Mouse (Mus musculus): ENCODE measurements around the gene Tceanc2. TPM values are rescaled to one million over a fixed set of nuclear protein-coding genes. Genes with fewer than 3 reads are reported as not detected.

Tceanc2 gene
- polyA plus RNA-seq, 1 experiment from 2014 or later: 18.7 TPM

DNA sequence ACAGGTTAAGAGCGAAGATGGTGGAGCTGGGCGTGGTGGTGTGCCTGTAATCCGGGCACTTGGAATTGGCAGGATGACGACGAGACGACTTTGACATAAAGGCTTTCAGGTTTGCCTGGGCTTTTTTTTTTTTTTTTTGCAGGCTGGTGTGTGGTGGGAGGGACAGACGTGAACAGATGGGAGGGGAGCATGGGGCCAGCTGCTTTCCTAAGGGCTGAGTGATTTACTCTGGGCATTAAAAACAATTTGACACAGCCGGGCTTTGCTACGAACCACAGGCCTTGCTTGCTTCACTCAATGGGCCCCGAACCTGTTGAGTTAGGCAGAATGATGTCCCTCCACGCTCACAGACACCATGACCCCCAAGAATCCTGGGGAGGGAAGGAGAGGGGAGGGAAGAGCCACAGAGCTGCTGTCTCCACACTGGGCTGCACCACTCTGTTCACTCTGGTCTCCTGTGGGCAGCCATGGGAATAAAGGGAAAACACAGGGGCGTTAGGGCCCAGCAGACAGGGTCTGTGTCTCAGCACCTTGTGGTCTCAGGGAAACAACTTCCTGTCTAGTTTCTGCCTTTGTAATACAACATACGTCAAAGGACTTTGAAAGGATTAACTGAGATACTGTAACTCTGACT lies 51.9 kb downstream of the Tceanc2 start:
- ATAC-seq (ENCODE audit: low FRiP score, low TSS enrichment): peak; percentile 49; the same call in 1 of the 2 replicates
- H3K9ac ChIP-seq (replicated peaks; ENCODE audit: low read length): no peak overlapping the region
- 27% methylated on average over 13 of the region's 13 CpGs for WGBS
- H3K27me3 ChIP-seq (ENCODE audit: control insufficient read depth, insufficient read depth, low read length): no peaks in the 10 kb centered on the region
- peak overlapping the region; percentile 49; the same call in 1 of the 2 replicates for H3K27ac ChIP-seq (replicated peaks; ENCODE audit: low read depth, low read length)
- H3K4me3 ChIP-seq (replicated peaks; ENCODE audit: low read depth, low read length): no peak overlapping the region
- DNase-seq: peak; percentile 31
- no peak overlapping the region for H3K4me2 ChIP-seq (ENCODE audit: low read length)
- H3K9me3 ChIP-seq (ENCODE audit: control insufficient read depth, low read length): no peaks in the 10 kb centered on the region
- peaks cover 45% of the 10 kb centered on the region for H3K4me1 ChIP-seq (ENCODE audit: control insufficient read depth, insufficient read depth, low read length)
- no peaks in the 10 kb centered on the region for H3K36me3 ChIP-seq (ENCODE audit: control insufficient read depth, insufficient read depth, low read length)

DNA sequence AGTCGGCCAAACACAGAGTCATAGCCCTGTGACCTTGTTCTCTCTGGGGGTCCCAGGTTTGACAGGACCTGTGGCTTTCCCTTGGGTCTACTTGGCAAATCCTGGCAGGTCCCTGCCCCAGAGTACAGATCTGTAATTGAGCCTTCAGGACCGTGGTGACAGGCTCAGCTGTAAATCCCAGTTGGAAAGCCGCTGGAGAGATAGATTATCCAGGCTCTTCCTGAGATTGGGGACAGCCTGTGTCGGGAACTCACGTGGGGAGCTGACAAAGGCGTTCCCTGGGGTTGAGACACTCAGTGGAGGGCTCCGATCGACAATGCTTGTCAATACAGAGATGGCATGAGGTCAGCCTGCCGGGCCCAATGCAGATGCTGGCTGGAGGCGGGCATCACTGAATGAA lies 52.5 kb downstream of the Tceanc2 start:
- H3K27me3 ChIP-seq (ENCODE audit: control insufficient read depth, insufficient read depth, low read length): no peaks in the 10 kb centered on the region
- no peak overlapping the region for H3K4me2 ChIP-seq (ENCODE audit: low read length)
- H3K9me3 ChIP-seq (ENCODE audit: control insufficient read depth, low read length): no peaks in the 10 kb centered on the region
- 0 out of 2 replicates have a peak overlapping the region, but pooled peaks have one; percentile 1 for H3K27ac ChIP-seq (replicated peaks; ENCODE audit: low read depth, low read length)
- H3K4me3 ChIP-seq (replicated peaks; ENCODE audit: low read depth, low read length): no peak overlapping the region
- no peak for ATAC-seq (ENCODE audit: low FRiP score, low TSS enrichment)
- H3K9ac ChIP-seq (replicated peaks; ENCODE audit: low read length): no peak overlapping the region
- DNase-seq: peak; percentile 29
- H3K4me1 ChIP-seq (ENCODE audit: control insufficient read depth, insufficient read depth, low read length): peaks cover 45% of the 10 kb centered on the region
- WGBS: 21% methylated on average over 10 of the region's 10 CpGs
- H3K36me3 ChIP-seq (ENCODE audit: control insufficient read depth, insufficient read depth, low read length): no peaks in the 10 kb centered on the region

DNA sequence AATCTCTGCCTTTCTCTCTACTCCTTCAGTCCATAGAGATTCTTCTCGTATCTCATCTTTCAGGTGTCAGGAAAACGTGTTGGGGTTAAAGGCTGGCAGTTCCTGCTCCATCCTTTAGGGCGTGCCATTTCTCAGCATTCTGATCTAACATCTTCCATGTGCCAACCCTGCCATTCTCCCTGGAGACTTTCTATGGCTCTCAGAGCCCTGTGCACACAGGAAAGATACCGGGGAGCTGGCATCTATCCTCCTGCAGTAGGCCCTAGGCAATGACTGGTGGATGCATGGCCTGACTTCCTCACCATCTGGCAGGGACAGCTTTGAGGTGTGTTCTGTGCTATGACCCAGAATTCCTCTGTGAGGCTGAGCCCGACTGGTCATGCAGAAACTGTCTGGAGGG lies 53.8 kb downstream of the Tceanc2 start:
- Histone ChIP-seq H3K27ac (replicated peaks; ENCODE audit: low read depth, low read length) (no peak overlapping the region), H3K9ac (replicated peaks; ENCODE audit: low read length) (no peak overlapping the region), H3K4me1 (ENCODE audit: control insufficient read depth, insufficient read depth, low read length) (peaks cover 38% of the 10 kb centered on the region; the same call in 1 of the 2 replicates), H3K9me3 (ENCODE audit: control insufficient read depth, low read length) (no peaks in the 10 kb centered on the region), H3K27me3 (ENCODE audit: control insufficient read depth, insufficient read depth, low read length) (no peaks in the 10 kb centered on the region), H3K4me3 (replicated peaks; ENCODE audit: low read depth, low read length) (no peak overlapping the region), H3K4me2 (ENCODE audit: low read length) (no peak overlapping the region), H3K36me3 (ENCODE audit: control insufficient read depth, insufficient read depth, low read length) (no peaks in the 10 kb centered on the region)
- ATAC-seq (ENCODE audit: low FRiP score, low TSS enrichment) (no peak), DNase-seq (no peak)
- 53% methylated on average over 5 of the region's 5 CpGs for WGBS

- Histone ChIP-seq H3K4me2 (ENCODE audit: low read length) (no peak overlapping the region), H3K36me3 (ENCODE audit: control insufficient read depth, insufficient read depth, low read length) (no peaks in the 10 kb centered on the region), H3K27ac (replicated peaks; ENCODE audit: low read depth, low read length) (no peak overlapping the region), H3K9ac (replicated peaks; ENCODE audit: low read length) (no peak overlapping the region), H3K9me3 (ENCODE audit: control insufficient read depth, low read length) (no peaks in the 10 kb centered on the region), H3K27me3 (ENCODE audit: control insufficient read depth, insufficient read depth, low read length) (no peaks in the 10 kb centered on the region), H3K4me1 (ENCODE audit: control insufficient read depth, insufficient read depth, low read length) (peaks cover 31% of the 10 kb centered on the region; the same call in 1 of the 2 replicates), H3K4me3 (replicated peaks; ENCODE audit: low read depth, low read length) (no peak overlapping the region)
- ATAC-seq (ENCODE audit: low FRiP score, low TSS enrichment): no peak
- WGBS: 71% methylated on average over 7 of the region's 7 CpGs
- DNase-seq: no peak
Observed at GRCm38 (mm10) chr4:107124376-107124775, 54.5 kb downstream of the Tceanc2 start.

GRCm38 (mm10) chr4:107121165-107121943 lies 57.6 kb downstream of the Tceanc2 start:
- H3K9ac ChIP-seq (replicated peaks; ENCODE audit: low read length): no peak overlapping the region
- no peak overlapping the region for H3K4me3 ChIP-seq (replicated peaks; ENCODE audit: low read depth, low read length)
- H3K27me3 ChIP-seq (ENCODE audit: control insufficient read depth, insufficient read depth, low read length): no peaks in the 10 kb centered on the region
- no peaks in the 10 kb centered on the region for H3K9me3 ChIP-seq (ENCODE audit: control insufficient read depth, low read length)
- H3K4me1 ChIP-seq (ENCODE audit: control insufficient read depth, insufficient read depth, low read length): peaks cover 13% of the 10 kb centered on the region; the same call in 1 of the 2 replicates
- DNase-seq (peak; percentile 79), ATAC-seq (ENCODE audit: low FRiP score, low TSS enrichment) (peak; percentile 63; the same call in 1 of the 2 replicates)
- H3K27ac ChIP-seq (replicated peaks; ENCODE audit: low read depth, low read length): peak overlapping the region; percentile 55; the same call in 1 of the 2 replicates
- 40% methylated on average over 12 of the region's 12 CpGs for WGBS
- H3K4me2 ChIP-seq (ENCODE audit: low read length): no peak overlapping the region
- H3K36me3 ChIP-seq (ENCODE audit: control insufficient read depth, insufficient read depth, low read length): no peaks in the 10 kb centered on the region

- ATAC-seq (ENCODE audit: low FRiP score, low TSS enrichment) (no peak), DNase-seq (no peak)
- Histone ChIP-seq H3K4me1 (ENCODE audit: control insufficient read depth, insufficient read depth, low read length) (0 out of 2 replicates have a peak, but pooled peaks cover 7% of the 10 kb centered on the region), H3K9ac (replicated peaks; ENCODE audit: low read length) (no peak overlapping the region), H3K4me2 (ENCODE audit: low read length) (no peak overlapping the region), H3K9me3 (ENCODE audit: control insufficient read depth, low read length) (no peaks in the 10 kb centered on the region), H3K27ac (replicated peaks; ENCODE audit: low read depth, low read length) (peak overlapping the region; percentile 55; the same call in 1 of the 2 replicates), H3K36me3 (ENCODE audit: control insufficient read depth, insufficient read depth, low read length) (no peaks in the 10 kb centered on the region), H3K4me3 (replicated peaks; ENCODE audit: low read depth, low read length) (no peak overlapping the region), H3K27me3 (ENCODE audit: control insufficient read depth, insufficient read depth, low read length) (no peaks in the 10 kb centered on the region)
- 95% methylated on average over 6 of the region's 6 CpGs for WGBS
Observed at GRCm38 (mm10) chr4:107120676-107121075, 58.2 kb downstream of the Tceanc2 start.

DNA sequence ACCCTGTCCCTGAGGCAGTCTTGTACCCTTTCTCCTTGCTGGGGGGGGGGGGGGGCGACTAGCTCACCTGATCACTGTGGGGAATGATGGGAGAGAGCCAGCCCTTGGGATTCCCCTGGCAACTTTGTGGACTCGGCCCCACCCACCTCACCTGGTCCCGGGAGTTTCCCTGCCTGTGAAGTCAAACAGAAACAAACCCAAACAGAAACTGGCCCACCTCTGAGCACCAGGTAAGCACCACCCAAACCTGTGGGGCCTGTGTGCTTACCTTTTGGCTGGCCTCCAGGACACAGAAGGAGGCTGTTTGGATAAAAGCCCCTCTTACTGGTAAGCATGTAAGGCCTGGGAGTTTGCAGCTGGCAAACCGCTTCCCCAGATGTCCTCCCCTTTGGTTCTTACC lies 59.9 kb downstream of the Tceanc2 start:
- no peak overlapping the region for H3K9ac ChIP-seq (replicated peaks; ENCODE audit: low read length)
- no peak for ATAC-seq (ENCODE audit: low FRiP score, low TSS enrichment)
- no peaks in the 10 kb centered on the region for H3K27me3 ChIP-seq (ENCODE audit: control insufficient read depth, insufficient read depth, low read length)
- 0 out of 2 replicates have a peak, but pooled peaks cover 3% of the 10 kb centered on the region for H3K4me1 ChIP-seq (ENCODE audit: control insufficient read depth, insufficient read depth, low read length)
- no peak overlapping the region for H3K27ac ChIP-seq (replicated peaks; ENCODE audit: low read depth, low read length)
- no peak overlapping the region for H3K4me3 ChIP-seq (replicated peaks; ENCODE audit: low read depth, low read length)
- WGBS: 59% methylated on average over 4 of the region's 4 CpGs
- H3K9me3 ChIP-seq (ENCODE audit: control insufficient read depth, low read length): no peaks in the 10 kb centered on the region
- H3K36me3 ChIP-seq (ENCODE audit: control insufficient read depth, insufficient read depth, low read length): no peaks in the 10 kb centered on the region
- no peak for DNase-seq
- no peak overlapping the region for H3K4me2 ChIP-seq (ENCODE audit: low read length)

DNA sequence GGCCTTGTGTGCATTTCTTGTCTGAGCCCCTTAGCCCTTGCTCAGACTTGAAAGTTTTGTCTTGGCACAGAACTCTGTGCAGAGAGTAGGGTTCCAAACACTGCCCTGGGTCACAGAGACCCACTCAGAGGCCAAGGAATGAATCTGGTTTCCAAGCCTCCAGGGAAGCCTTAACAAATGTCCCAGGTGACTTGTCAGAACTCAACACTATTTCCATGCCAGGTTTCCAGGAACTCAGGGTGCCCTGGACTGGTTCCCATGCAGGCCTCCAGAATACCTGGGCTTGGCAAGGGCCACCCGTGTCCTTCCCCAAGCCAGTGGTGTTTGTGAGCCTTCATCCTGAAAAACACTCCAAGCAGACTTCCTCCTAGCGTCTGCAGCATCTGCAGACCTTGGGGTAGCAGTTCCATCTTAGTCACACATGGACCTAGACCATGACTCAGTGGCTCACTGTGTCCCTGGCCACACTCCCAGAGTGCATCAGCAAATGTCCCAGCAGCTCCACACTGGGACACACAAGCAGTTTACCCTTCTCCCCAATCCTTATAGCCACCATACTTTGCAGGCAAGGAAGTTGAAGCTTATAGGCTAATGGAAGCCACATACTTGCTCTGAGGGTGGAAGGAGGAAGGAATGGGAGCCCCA lies 61.1 kb downstream of the Tceanc2 start:
- Histone ChIP-seq H3K27me3 (ENCODE audit: control insufficient read depth, insufficient read depth, low read length) (no peaks in the 10 kb centered on the region), H3K4me1 (ENCODE audit: control insufficient read depth, insufficient read depth, low read length) (0 out of 2 replicates have a peak, but pooled peaks cover 6% of the 10 kb centered on the region), H3K36me3 (ENCODE audit: control insufficient read depth, insufficient read depth, low read length) (no peaks in the 10 kb centered on the region), H3K27ac (replicated peaks; ENCODE audit: low read depth, low read length) (no peak overlapping the region), H3K9ac (replicated peaks; ENCODE audit: low read length) (no peak overlapping the region), H3K9me3 (ENCODE audit: control insufficient read depth, low read length) (no peaks in the 10 kb centered on the region), H3K4me3 (replicated peaks; ENCODE audit: low read depth, low read length) (no peak overlapping the region), H3K4me2 (ENCODE audit: low read length) (no peak overlapping the region)
- DNase-seq: no peak
- 82% methylated on average over 2 of the region's 2 CpGs for WGBS
- no peak for ATAC-seq (ENCODE audit: low FRiP score, low TSS enrichment)
